In the genomic region with DNA sequence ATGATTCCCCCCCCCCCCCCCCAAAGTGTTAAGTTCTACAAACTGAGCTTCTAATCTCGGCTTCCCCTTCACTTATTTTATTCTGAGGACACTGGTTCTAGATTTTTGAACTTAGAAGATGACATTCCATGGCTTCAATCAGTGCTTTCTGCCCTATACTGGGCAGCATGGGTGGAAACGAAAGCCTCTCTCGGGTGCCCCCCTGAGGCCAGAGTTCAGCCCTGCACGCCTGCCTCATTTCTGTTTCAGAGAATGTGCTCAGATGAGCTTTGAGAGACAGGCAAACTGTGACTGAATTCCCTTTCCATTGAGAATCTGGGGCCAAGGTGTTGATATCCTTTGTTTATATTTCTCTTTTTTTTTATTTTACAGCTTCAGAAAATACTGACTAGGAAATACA, we compare ENCODE assay signal across 9 mouse cellular contexts. TPM values are rescaled to one million over a fixed set of nuclear protein-coding genes. Genes with fewer than 3 reads are reported as not detected.
DNase-seq lines count a peak whose midpoint lies in the region; ATAC-seq and TF ChIP-seq lines count a peak whose summit lies in the region.
"Had no signal": no experiment of that assay in that cellular context is flagged by ENCODE, and none has a peak within 500 bp of the region (broad histone marks: within the 10 kb centered on the region; RNA-seq: fewer than 3 reads in every experiment).

No protein-coding gene starts in this region.

- H3K27me3 ChIP-seq in kidney, postnatal 0 days (ENCODE audit: insufficient read depth, low read length), result no peaks in the 10 kb centered on the region
- no peaks in the 10 kb centered on the region for H3K27me3 ChIP-seq in kidney, embryonic 14.5 days (ENCODE audit: control insufficient read depth, insufficient read depth, low read length)
- no peaks in the 10 kb centered on the region for H3K27me3 ChIP-seq in MEL (ENCODE audit: control insufficient read depth in 1 of 2, insufficient read depth in 2 of 2, low read length in 2 of 2)
- H3K27me3 ChIP-seq: embryonic facial prominence, embryonic 12.5 days had no signal

- peak; percentile 59 for TF ChIP-seq CTCF in kidney, postnatal 0 days (IDR thresholded peaks at IDR 0.05; ENCODE audit: low read depth)
- TF ChIP-seq CTCF in MEL (IDR thresholded peaks at IDR 0.05 in 2 of 3, conservative IDR thresholded peaks at IDR 0.05 in 1 of 3; ENCODE audit: control insufficient read depth in 1 of 3, insufficient read depth in 1 of 3, low read depth in 2 of 3, low read length in 3 of 3, poor library complexity in 1 of 3, severe bottlenecking in 1 of 3), result peak in 2 of 3 experiments; percentile 4 to 31; a peak in 2 of 6 replicates

- H3K4me1 ChIP-seq in kidney, postnatal 0 days (replicated peaks; ENCODE audit: insufficient read depth, low read length), result no peaks in the 10 kb centered on the region
- H3K4me1 ChIP-seq in kidney, embryonic 14.5 days (ENCODE audit: control insufficient read depth, insufficient read depth, low read length), result no peaks in the 10 kb centered on the region
- no peaks in the 10 kb centered on the region for H3K4me1 ChIP-seq in MEL (ENCODE audit: control insufficient read depth in 1 of 2, insufficient read depth in 2 of 2, low read length in 2 of 2)
- H3K4me1 ChIP-seq: embryonic facial prominence, embryonic 12.5 days had no signal

- DNase-seq in kidney, postnatal 0 days (ENCODE audit: low spot score), result peak; percentile 12
- DNase-seq in MEL (ENCODE audit: low read depth, low spot score), result no peak
- peak; percentile 79 for DNase-seq in brain, adult 2 months (ENCODE audit: low read depth, low spot score)
- DNase-seq in frontal cortex, postnatal 25 days (ENCODE audit: low spot score in 2 of 2), result peak; percentile 31 to 33
- DNase-seq in lung, postnatal 10 days, result peak; percentile 55
- no peak for DNase-seq in thymus, postnatal 10 days (ENCODE audit: low spot score in 2 of 2)

- H3K27ac ChIP-seq in kidney, postnatal 0 days, result no peak overlapping the region
- no peak overlapping the region for H3K27ac ChIP-seq in kidney, embryonic 14.5 days (ENCODE audit: low read depth, low read length)
- H3K27ac ChIP-seq in MEL (ENCODE audit: control insufficient read depth, low read depth, low read length), result no peak overlapping the region
- H3K27ac ChIP-seq: embryonic facial prominence, embryonic 12.5 days had no signal

- ATAC-seq in kidney, postnatal 0 days (replicated peaks; ENCODE audit: low FRiP score, low read depth), result no peak
- no peak for ATAC-seq in kidney, embryonic 14.5 days (ENCODE audit: low FRiP score, low TSS enrichment)
- ATAC-seq in erythroid progenitor cell, adult 5-6 weeks (replicated peaks; ENCODE audit: low FRiP score, poor library complexity, severe bottlenecking), result no peak

- no peaks in the 10 kb centered on the region for H3K79me2 ChIP-seq in MEL (ENCODE audit: control insufficient read depth, insufficient read depth, low read length, poor library complexity)

- 21% methylated on average over 4 of the region's 4 CpGs for WGBS in kidney, postnatal 0 days
- WGBS in kidney, embryonic 14.5 days, result 22% methylated on average over 4 of the region's 4 CpGs

- no peak overlapping the region for H3K9ac ChIP-seq in kidney, postnatal 0 days (ENCODE audit: low read depth, low read length)
- no peak overlapping the region for H3K9ac ChIP-seq in kidney, embryonic 14.5 days (ENCODE audit: low read depth, low read length)
- no peak overlapping the region for H3K9ac ChIP-seq in MEL (ENCODE audit: control insufficient read depth, low read depth, low read length, poor library complexity, severe bottlenecking)
- H3K9ac ChIP-seq: embryonic facial prominence, embryonic 12.5 days had no signal

- no peak for TF ChIP-seq EP300 in MEL (IDR thresholded peaks at IDR 0.05; ENCODE audit: low read depth in 1 of 2, low read length in 2 of 2)

- no peak for TF ChIP-seq POLR2A in MEL (IDR thresholded peaks at IDR 0.05; ENCODE audit: control insufficient read depth in 1 of 2, insufficient read depth in 1 of 2, low read depth in 1 of 2, low read length in 2 of 2, poor library complexity in 1 of 2)

- no peak overlapping the region for H3K4me3 ChIP-seq in kidney, postnatal 0 days (replicated peaks; ENCODE audit: low read depth, low read length)
- H3K4me3 ChIP-seq in kidney, embryonic 14.5 days (ENCODE audit: low read length), result no peak overlapping the region
- no peak overlapping the region for H3K4me3 ChIP-seq in MEL (ENCODE audit: control insufficient read depth in 1 of 2, insufficient read depth in 1 of 2, low read depth in 2 of 2, low read length in 2 of 2)
- H3K4me3 ChIP-seq: embryonic facial prominence, embryonic 12.5 days had no signal

- no peak overlapping the region for H3K4me2 ChIP-seq in kidney, postnatal 0 days (ENCODE audit: low read length)
- H3K4me2 ChIP-seq in kidney, embryonic 14.5 days (replicated peaks; ENCODE audit: low read depth, low read length), result no peak overlapping the region
- H3K4me2 ChIP-seq: embryonic facial prominence, embryonic 12.5 days had no signal

- TF ChIP-seq RAD21 in MEL (IDR thresholded peaks at IDR 0.05; ENCODE audit: low read depth, low read length), result no peak

- H3K9me3 ChIP-seq in kidney, postnatal 0 days (replicated peaks; ENCODE audit: low read length), result no peaks in the 10 kb centered on the region
- H3K9me3 ChIP-seq in kidney, embryonic 14.5 days (ENCODE audit: control insufficient read depth, low read length), result no peaks in the 10 kb centered on the region
- H3K9me3 ChIP-seq in MEL (replicated peaks; ENCODE audit: insufficient read depth, low read length), result no peaks in the 10 kb centered on the region
- H3K9me3 ChIP-seq: embryonic facial prominence, embryonic 12.5 days had no signal

- H3K36me3 ChIP-seq in kidney, postnatal 0 days (ENCODE audit: insufficient read depth, low read length), result no peaks in the 10 kb centered on the region
- H3K36me3 ChIP-seq in kidney, embryonic 14.5 days (ENCODE audit: control insufficient read depth, insufficient read depth, low read length), result no peaks in the 10 kb centered on the region
- no peaks in the 10 kb centered on the region for H3K36me3 ChIP-seq in MEL (ENCODE audit: control insufficient read depth in 1 of 2, insufficient read depth in 2 of 2, low read length in 2 of 2)
- H3K36me3 ChIP-seq: embryonic facial prominence, embryonic 12.5 days had no signal

TF ChIP-seq in MEL, 35 proteins besides CTCF, POLR2A, EP300 and RAD21:
- no peak for TF ChIP-seq BHLHE40 (IDR thresholded peaks at IDR 0.05; ENCODE audit: borderline replicate concordance, low read depth, low read length)

RNA-seq across cellular contexts. Expression of a gene that starts 7.0 kb away (rescaled TPM):
- 0.09 TPM in 1 of 2 replicates, not detected in the other for polyA plus RNA-seq in kidney, postnatal 0 days (2015; fragmentation: Nextera tagmentation; extraction: Ambion mirVana)
- polyA plus RNA-seq in kidney, embryonic 14.5 days (2014; fragmentation: Nextera tagmentation; extraction: Ambion mirVana), result 0.31 and 0.59 TPM in 2 replicates
- not detected in 2 replicates for total RNA-seq in MEL (2012; rRNA removed)
- polyA plus RNA-seq in MEL (2012; ENCODE audit: insufficient read depth in 1 of 2, insufficient read length in 2 of 2, low read depth in 1 of 2, low replicate concordance in 2 of 2, missing spikeins in 1 of 2), result not detected
- not detected in 2 replicates for total RNA-seq in erythroid progenitor cell, adult 5-6 weeks (2015; ENCODE audit: low replicate concordance)
- not detected in 2 replicates for total RNA-seq in erythroid progenitor cell, adult 5-6 weeks (2017; ENCODE audit: low replicate concordance)

Comparison
In these comparisons a context has a peak if more than half of its experiments do, and no peak if none do; other contexts are left out.
1. DNase-seq: peak in kidney, postnatal 0 days (single experiment), brain, adult 2 months (single experiment), frontal cortex, postnatal 25 days (2 of 2) and lung, postnatal 10 days (single experiment); none in MEL (single experiment) and thymus, postnatal 10 days (0 of 2).